23 mouse cellular contexts compared by ENCODE assay signal in genomic region chr10:93624151-93624550, GRCm38 (mm10). TPM values are rescaled to one million over a fixed set of nuclear protein-coding genes. Genes with fewer than 3 reads are reported as not detected.
DNase-seq lines count a peak whose midpoint lies in the region; ATAC-seq lines count a peak whose summit lies in the region.
"Had no signal": no experiment of that assay in that cellular context is flagged by ENCODE, and none has a peak within 500 bp of the region (broad histone marks: within the 10 kb centered on the region; RNA-seq: fewer than 3 reads in every experiment).

No protein-coding gene starts in this region.

- 0 out of 2 replicates have a peak overlapping the region, but pooled peaks have one; percentile 21 for H3K4me2 ChIP-seq in kidney, embryonic 14.5 days (replicated peaks; ENCODE audit: low read depth, low read length)
- H3K4me2 ChIP-seq in lung, embryonic 15.5 days: peak overlapping the region; percentile 38
- H3K4me2 ChIP-seq in stomach, embryonic 15.5 days: peak overlapping the region; percentile 41
- H3K4me2 ChIP-seq: heart, embryonic 11.5 days; midbrain, embryonic 11.5 days had no signal

- no peak for DNase-seq in kidney, adult 18-20 months
- DNase-seq in lung, postnatal 36 days: no peak
- DNase-seq in large intestine, adult 2 months (ENCODE audit: low read depth, low spot score): peak; percentile 83
- DNase-seq in thymus, postnatal 25 days: no peak
- DNase-seq in layer of hippocampus, postnatal 25 days (ENCODE audit: extremely low spot score in 1 of 2, low spot score in 1 of 2): no peak
- DNase-seq: adrenal gland, postnatal 10 days; cerebellum, postnatal 25 days; embryo, embryonic 11 days; gastrocnemius, postnatal 25 days; heart, postnatal 10 days; layer of hippocampus, postnatal 36 days; right cerebral cortex, adult 18-20 months; thymus, adult 18-20 months had no signal

- no peak for ATAC-seq in kidney, embryonic 14.5 days (ENCODE audit: low FRiP score, low TSS enrichment)
- no peak for ATAC-seq in lung, embryonic 15.5 days (ENCODE audit: borderline replicate concordance, extremely low read depth, low FRiP score, low TSS enrichment)
- ATAC-seq in stomach, embryonic 15.5 days (ENCODE audit: insufficient read depth, low FRiP score, low read depth): no peak
- ATAC-seq: activated CD4-positive, CD25-positive, alpha-beta regulatory T cell, adult 4 months; CD4-positive, CD25-positive, alpha-beta regulatory T cell, adult 4 months; forebrain, embryonic 16.5 days; inflammation-experienced regulatory T-cells, adult 6 months had no signal

- no peaks in the 10 kb centered on the region for H3K9me3 ChIP-seq in kidney, embryonic 14.5 days (ENCODE audit: control insufficient read depth, low read length)
- H3K9me3 ChIP-seq in lung, embryonic 15.5 days: no peaks in the 10 kb centered on the region
- H3K9me3 ChIP-seq in stomach, embryonic 15.5 days: no peaks in the 10 kb centered on the region
- H3K9me3 ChIP-seq: G1E had no signal

- H3K9ac ChIP-seq in kidney, embryonic 14.5 days (ENCODE audit: low read depth, low read length): no peak overlapping the region
- H3K9ac ChIP-seq in lung, embryonic 15.5 days: no peak overlapping the region
- H3K9ac ChIP-seq in stomach, embryonic 15.5 days: no peak overlapping the region

- no peaks in the 10 kb centered on the region for H3K27me3 ChIP-seq in kidney, embryonic 14.5 days (ENCODE audit: control insufficient read depth, insufficient read depth, low read length)
- H3K27me3 ChIP-seq in lung, embryonic 15.5 days: no peaks in the 10 kb centered on the region
- H3K27me3 ChIP-seq in stomach, embryonic 15.5 days (replicated peaks): no peaks in the 10 kb centered on the region

- no peaks in the 10 kb centered on the region for H3K36me3 ChIP-seq in kidney, embryonic 14.5 days (ENCODE audit: control insufficient read depth, insufficient read depth, low read length)
- no peaks in the 10 kb centered on the region for H3K36me3 ChIP-seq in lung, embryonic 15.5 days
- H3K36me3 ChIP-seq in stomach, embryonic 15.5 days: no peaks in the 10 kb centered on the region
- H3K36me3 ChIP-seq: G1E had no signal

- 59% methylated on average over 10 of the region's 10 CpGs for WGBS in kidney, embryonic 14.5 days
- WGBS in lung, embryonic 15.5 days: 25% methylated on average over 10 of the region's 10 CpGs
- 19% methylated on average over 10 of the region's 10 CpGs for WGBS in large intestine, adult 2 months
- WGBS in stomach, embryonic 15.5 days: 48% methylated on average over 10 of the region's 10 CpGs

- no peak overlapping the region for H3K4me3 ChIP-seq in kidney, embryonic 14.5 days (ENCODE audit: low read length)
- no peak overlapping the region for H3K4me3 ChIP-seq in lung, embryonic 15.5 days
- H3K4me3 ChIP-seq in stomach, embryonic 15.5 days (replicated peaks): no peak overlapping the region; the same call in 1 of the 2 replicates

- H3K4me1 ChIP-seq in kidney, embryonic 14.5 days (ENCODE audit: control insufficient read depth, insufficient read depth, low read length): 0 out of 2 replicates have a peak, but pooled peaks cover 7% of the 10 kb centered on the region
- 0 out of 2 replicates have a peak, but pooled peaks cover 12% of the 10 kb centered on the region for H3K4me1 ChIP-seq in lung, embryonic 15.5 days
- H3K4me1 ChIP-seq in stomach, embryonic 15.5 days: no peaks in the 10 kb centered on the region

- no peak overlapping the region for H3K27ac ChIP-seq in kidney, embryonic 14.5 days (ENCODE audit: low read depth, low read length)
- no peak overlapping the region for H3K27ac ChIP-seq in lung, embryonic 15.5 days
- no peak overlapping the region for H3K27ac ChIP-seq in stomach, embryonic 15.5 days

RNA-seq across cellular contexts. Expression of gene Ntn4, which starts 16.3 kb away (rescaled TPM):
- polyA plus RNA-seq in kidney, embryonic 14.5 days (2014; fragmentation: Nextera tagmentation; extraction: Ambion mirVana): 0.59 and 1.3 TPM in 2 replicates
- polyA plus RNA-seq in lung, embryonic 15.5 days (2015; fragmentation: Nextera tagmentation; extraction: Ambion mirVana): 0.44 and 0.67 TPM in 2 replicates
- polyA plus RNA-seq in large intestine, adult 2 months (2012; rRNA removed): 4.9 and 5.0 TPM in 2 replicates
- 0.71 and 0.72 TPM in 2 replicates for polyA plus RNA-seq in stomach, embryonic 15.5 days (2015; fragmentation: Nextera tagmentation; extraction: Ambion mirVana)
- total RNA-seq in layer of hippocampus, postnatal 25 days (2021): 1 to 10 TPM; 6.1 to 6.2 TPM
- polyA plus RNA-seq: G1E had no signal

RNA-seq across cellular contexts. Expression of gene Snrpf, which starts 34.6 kb away (rescaled TPM):
- polyA plus RNA-seq in kidney, embryonic 14.5 days (2014; fragmentation: Nextera tagmentation; extraction: Ambion mirVana): 166 and 226 TPM in 2 replicates
- polyA plus RNA-seq in lung, embryonic 15.5 days (2015; fragmentation: Nextera tagmentation; extraction: Ambion mirVana): 110 and 122 TPM in 2 replicates
- polyA plus RNA-seq in large intestine, adult 2 months (2012; rRNA removed): 37.6 and 46.7 TPM in 2 replicates
- polyA plus RNA-seq in stomach, embryonic 15.5 days (2015; fragmentation: Nextera tagmentation; extraction: Ambion mirVana): 111 and 128 TPM in 2 replicates
- 10 to 100 TPM; 10.6 to 12.6 TPM for total RNA-seq in layer of hippocampus, postnatal 25 days (2021)
